Mouse (Mus musculus) heart, postnatal 25 days (tissue): Measurements from ENCODE around the gene Rnf149. TPM values are rescaled to one million over a fixed set of nuclear protein-coding genes. Genes with fewer than 3 reads are reported as not detected.

Experiments
- DNase-seq: peaks from one replicate; pipeline ENCODE4 v3.0.0; 2022; ENCODE audit warnings: low spot score
- intact Hi-C: fragments of 180-260 bp; cut with DNase I; formaldehyde crosslinking; loops from one replicate; pipeline ENCODE4 v1.15.1; 2025
- total RNA-seq, 2 experiments: library from RNA; stranded (reverse); gene quantifications; 2 replicates each; pipeline ENCODE4 v1.2.3; 2021

The Rnf149 gene
- total RNA-seq, 2 experiments from 2014 or later: 7.5 to 9.5 TPM

GRCm38 (mm10) chr1:39535515-39536311 lies 41.5 kb downstream of the Rnf149 start:
- DNase-seq: peak; percentile 95
- intact Hi-C loops: loop anchor here (5.0 kb wide), 1 partner anchor 42 kb away; the partner anchor contains the start of gene Rnf149

- intact Hi-C loops: loop anchor here (5.0 kb wide), 1 partner anchor 42 kb away; the partner anchor contains the start of gene Rnf149
- no peak for DNase-seq
These were observed 42.4 kb downstream of the Rnf149 start, which contains the start of gene Cnot11 for GRCm38 (mm10) chr1:39534831-39535230. Cnot11 (plus strand) TSS chr1:39534992.

- intact Hi-C loops: no loop called here
- DNase-seq: no peak
These were observed 43.3 kb downstream of the Rnf149 start for GRCm38 (mm10) chr1:39533917-39534316.

GRCm38 (mm10) chr1:39531036-39531435 lies 46.2 kb downstream of the Rnf149 start:
- DNase-seq: no peak
- intact Hi-C loops: loop anchor here (2.0 kb wide), 1 partner anchor 530 kb away; no protein-coding TSS in a partner anchor

GRCm38 (mm10) chr1:39530258-39530943 lies 46.8 kb downstream of the Rnf149 start:
- intact Hi-C loops: loop anchor here (2.0 kb wide), 1 partner anchor 530 kb away; no protein-coding TSS in a partner anchor
- peak; percentile 16 for DNase-seq

- intact Hi-C loops: no loop called here
- DNase-seq: no peak
These were observed 48.9 kb downstream of the Rnf149 start for GRCm38 (mm10) chr1:39528319-39528718.

- intact Hi-C loops: no loop called here
- no peak for DNase-seq
These were observed 49.8 kb downstream of the Rnf149 start for GRCm38 (mm10) chr1:39527432-39527831.

- no peak for DNase-seq
- intact Hi-C loops: no loop called here
These were observed 50.6 kb downstream of the Rnf149 start for GRCm38 (mm10) chr1:39526371-39527167.

- intact Hi-C loops: no loop called here
- DNase-seq: no peak
These were observed 51.4 kb downstream of the Rnf149 start for GRCm38 (mm10) chr1:39525763-39526162.

GRCm38 (mm10) chr1:39522519-39522918 lies 54.7 kb downstream of the Rnf149 start:
- intact Hi-C loops: loop anchor here (2.0 to 5.0 kb wide), 3 partner anchors 45 to 522 kb away; partner anchors contain the start of gene Tbc1d8
- no peak for DNase-seq

- intact Hi-C loops: loop anchor here (5.0 kb wide), 1 partner anchor 44 kb away; the partner anchor contains the start of gene Tbc1d8
- no peak for DNase-seq
These were observed 55.9 kb downstream of the Rnf149 start for GRCm38 (mm10) chr1:39521326-39521725.

- intact Hi-C loops: no loop called here
- DNase-seq: no peak
These were observed 61.8 kb downstream of the Rnf149 start for GRCm38 (mm10) chr1:39515303-39515991.

- intact Hi-C loops: no loop called here
- no peak for DNase-seq
These were observed 65.0 kb downstream of the Rnf149 start for GRCm38 (mm10) chr1:39512183-39512582.

- intact Hi-C loops: no loop called here
- no peak for DNase-seq
These were observed 65.4 kb downstream of the Rnf149 start for GRCm38 (mm10) chr1:39511775-39512174.

GRCm38 (mm10) chr1:39505600-39505999 lies 71.6 kb downstream of the Rnf149 start:
- intact Hi-C loops: loop anchor here (5.0 kb wide), 1 partner anchor 113 kb away; no protein-coding TSS in a partner anchor
- no peak for DNase-seq

- DNase-seq: no peak
- intact Hi-C loops: no loop called here
These were observed 72.9 kb downstream of the Rnf149 start for GRCm38 (mm10) chr1:39504261-39504660.

- no peak for DNase-seq
- intact Hi-C loops: no loop called here
These were observed 74.2 kb downstream of the Rnf149 start for GRCm38 (mm10) chr1:39502817-39503633.
